Mouse (Mus musculus) kidney, embryonic 14.5 days (tissue): ENCODE measurements around the gene Col4a2. TPM values are rescaled to one million over a fixed set of nuclear protein-coding genes. Genes with fewer than 3 reads are reported as not detected.

Source experiments
- ATAC-seq: fragments of 200-750 bp; cut with Nextera tagmentation; 2 replicates; pipeline ENCODE4 v1.8.0; 2017; ENCODE audit warnings: moderate number of reproducible peaks, mild to moderate bottlenecking, moderate TSS enrichment, moderate library complexity; ENCODE audit not compliant: low FRiP score, low TSS enrichment
- H3K27ac ChIP-seq: fragments of 300-500 bp; sonication (generic); 2 replicates; pipeline ENCODE4 v1.5.1; 2014; ENCODE audit warnings: low read depth, mild to moderate bottlenecking, low read length, moderate library complexity, mixed read lengths
- H3K27me3 ChIP-seq: fragments of 300-500 bp; sonication (generic); 2 replicates; pipeline ENCODE4 v1.6.1; 2014; ENCODE audit warnings: mild to moderate bottlenecking, low read length; ENCODE audit not compliant: control insufficient read depth, insufficient read depth
- H3K36me3 ChIP-seq: fragments of 300-500 bp; sonication (generic); 2 replicates; pipeline ENCODE4 v1.6.1; 2014; ENCODE audit warnings: low read length, mixed read lengths; ENCODE audit not compliant: control insufficient read depth, insufficient read depth
- H3K4me1 ChIP-seq: fragments of 300-500 bp; sonication (generic); 2 replicates; pipeline ENCODE4 v1.6.1; 2014; ENCODE audit warnings: low read length, mixed read lengths; ENCODE audit not compliant: control insufficient read depth, insufficient read depth
- H3K4me2 ChIP-seq: fragments of 300-500 bp; sonication (generic); replicated peaks from 2 replicates; pipeline ENCODE4 v1.6.1; 2014; ENCODE audit warnings: low read depth, mild to moderate bottlenecking, low read length
- H3K4me3 ChIP-seq: fragments of 300-500 bp; sonication (generic); 2 replicates; pipeline ENCODE4 v1.5.1; 2014; ENCODE audit warnings: mild to moderate bottlenecking, low read length
- H3K9ac ChIP-seq: fragments of 300-500 bp; sonication (generic); 2 replicates; pipeline ENCODE4 v1.6.1; 2014; ENCODE audit warnings: low read depth, mild to moderate bottlenecking, low read length, moderate library complexity
- H3K9me3 ChIP-seq: fragments of 300-500 bp; sonication (generic); 2 replicates; pipeline ENCODE4 v1.6.1; 2016; ENCODE audit warnings: low read length; ENCODE audit not compliant: control insufficient read depth
- whole genome bisulfite sequencing: fragments of 180-500 bp; shearing (Covaris S2); extraction: QIAGEN DNeasy Blood & Tissue Kit; methylation state at CpG from one replicate; pipeline ENCODE4 v1.1.7; 2014; 5-methylcytosine and 5-hydroxymethylcytosine counted together
- polyA plus RNA-seq: library from polyadenylated mRNA; unstranded; fragments of >200 nt; fragmentation: Nextera tagmentation; extraction: Ambion mirVana; gene quantifications from 2 replicates; pipeline ENCODE4 v1.2.1, GENCODE M21; 2014

The Col4a2 gene
- polyA plus RNA-seq, 1 experiment from 2014 or later = 82.2 TPM

- ATAC-seq = peak; percentile 33
- WGBS = 1% methylated on average over 45 of the region's 45 CpGs
- H3K4me1 ChIP-seq = peaks cover 38% of the 10 kb centered on the region
- H3K9me3 ChIP-seq = no peaks in the 10 kb centered on the region
- H3K9ac ChIP-seq = peak overlapping the region; percentile 95
- H3K27ac ChIP-seq = peak overlapping the region; percentile 71
- peak overlapping the region; percentile 82 for H3K4me2 ChIP-seq
- no peaks in the 10 kb centered on the region for H3K27me3 ChIP-seq
- H3K36me3 ChIP-seq = peaks cover 9% of the 10 kb centered on the region
- H3K4me3 ChIP-seq = peak overlapping the region; percentile 87
Measured at GRCm38 (mm10) chr8:11313176-11314111, 839 bp downstream of the Col4a2 start.

- H3K9me3 ChIP-seq = no peaks in the 10 kb centered on the region
- H3K4me2 ChIP-seq = peak overlapping the region; percentile 82
- no peak overlapping the region; the same call in 1 of the 2 replicates for H3K27ac ChIP-seq
- H3K36me3 ChIP-seq = peaks cover 13% of the 10 kb centered on the region
- peak overlapping the region; percentile 95; the same call in 1 of the 2 replicates for H3K9ac ChIP-seq
- peaks cover 28% of the 10 kb centered on the region for H3K4me1 ChIP-seq
- no peaks in the 10 kb centered on the region for H3K27me3 ChIP-seq
- H3K4me3 ChIP-seq = peak overlapping the region; percentile 87
- 35% methylated on average over 8 of the region's 8 CpGs for WGBS
- ATAC-seq = peak; percentile 36; the same call in 1 of the 2 replicates
Measured at GRCm38 (mm10) chr8:11314613-11315012, 2.0 kb downstream of the Col4a2 start.

- H3K27ac ChIP-seq = no peak overlapping the region
- no peaks in the 10 kb centered on the region for H3K27me3 ChIP-seq
- H3K4me1 ChIP-seq = peaks cover 21% of the 10 kb centered on the region
- H3K9me3 ChIP-seq = no peaks in the 10 kb centered on the region
- peak overlapping the region; percentile 82 for H3K4me2 ChIP-seq
- H3K36me3 ChIP-seq = peaks cover 13% of the 10 kb centered on the region
- peak overlapping the region; percentile 87; the same call in 1 of the 2 replicates for H3K4me3 ChIP-seq
- ATAC-seq = no peak
- H3K9ac ChIP-seq = no peak overlapping the region; the same call in 1 of the 2 replicates
- 86% methylated on average over 16 of the region's 16 CpGs for WGBS
Measured at GRCm38 (mm10) chr8:11315179-11315943, 2.8 kb downstream of the Col4a2 start.

GRCm38 (mm10) chr8:11316118-11316517, 3.5 kb downstream of the Col4a2 start:
- Histone ChIP-seq H3K27ac (no peak overlapping the region), H3K4me1 (peaks cover 16% of the 10 kb centered on the region), H3K9me3 (no peaks in the 10 kb centered on the region), H3K36me3 (peaks cover 13% of the 10 kb centered on the region), H3K27me3 (no peaks in the 10 kb centered on the region), H3K4me2 (no peak overlapping the region), H3K4me3 (no peak overlapping the region), H3K9ac (no peak overlapping the region)
- no peak for ATAC-seq
- WGBS = 87% methylated on average over 6 of the region's 6 CpGs

- ATAC-seq = no peak
- WGBS = 86% methylated on average over 11 of the region's 11 CpGs
- H3K4me3 ChIP-seq = no peak overlapping the region
- no peak overlapping the region for H3K27ac ChIP-seq
- no peak overlapping the region for H3K9ac ChIP-seq
- peaks cover 13% of the 10 kb centered on the region for H3K36me3 ChIP-seq
- no peaks in the 10 kb centered on the region for H3K27me3 ChIP-seq
- H3K9me3 ChIP-seq = no peaks in the 10 kb centered on the region
- H3K4me2 ChIP-seq = no peak overlapping the region
- peaks cover 15% of the 10 kb centered on the region for H3K4me1 ChIP-seq
Measured at GRCm38 (mm10) chr8:11319405-11319804, 6.8 kb downstream of the Col4a2 start.

GRCm38 (mm10) chr8:11321841-11322240, 9.2 kb downstream of the Col4a2 start:
- peaks cover 21% of the 10 kb centered on the region for H3K4me1 ChIP-seq
- no peaks in the 10 kb centered on the region for H3K9me3 ChIP-seq
- WGBS = 72% methylated on average over 7 of the region's 7 CpGs
- no peak overlapping the region for H3K4me3 ChIP-seq
- no peak for ATAC-seq
- no peak overlapping the region for H3K9ac ChIP-seq
- H3K27me3 ChIP-seq = no peaks in the 10 kb centered on the region
- 0 out of 2 replicates have a peak overlapping the region, but pooled peaks have one; percentile 47 for H3K27ac ChIP-seq
- peaks cover 12% of the 10 kb centered on the region for H3K36me3 ChIP-seq
- H3K4me2 ChIP-seq = no peak overlapping the region

GRCm38 (mm10) chr8:11322724-11323585, 10.3 kb downstream of the Col4a2 start:
- no peak for ATAC-seq
- no peaks in the 10 kb centered on the region for H3K9me3 ChIP-seq
- H3K4me3 ChIP-seq = no peak overlapping the region
- no peaks in the 10 kb centered on the region for H3K27me3 ChIP-seq
- peak overlapping the region; percentile 47; the same call in 1 of the 2 replicates for H3K27ac ChIP-seq
- H3K9ac ChIP-seq = no peak overlapping the region
- H3K4me1 ChIP-seq = peaks cover 27% of the 10 kb centered on the region
- no peak overlapping the region for H3K4me2 ChIP-seq
- WGBS = 86% methylated on average over 5 of the region's 5 CpGs
- peaks cover 8% of the 10 kb centered on the region; the same call in 1 of the 2 replicates for H3K36me3 ChIP-seq

GRCm38 (mm10) chr8:11323681-11324080, 11.1 kb downstream of the Col4a2 start:
- Histone ChIP-seq H3K27me3 (no peaks in the 10 kb centered on the region), H3K9me3 (no peaks in the 10 kb centered on the region), H3K9ac (no peak overlapping the region), H3K4me2 (no peak overlapping the region), H3K27ac (no peak overlapping the region), H3K36me3 (peaks cover 2% of the 10 kb centered on the region; the same call in 1 of the 2 replicates), H3K4me1 (peaks cover 32% of the 10 kb centered on the region), H3K4me3 (no peak overlapping the region)
- WGBS = 76% methylated on average over 1 of the region's 1 CpGs
- ATAC-seq = no peak
